In genomic region chr5:123017504-123017903, GRCm38 (mm10) we compare ENCODE assay signal across 13 mouse cellular contexts. TPM values are rescaled to one million over a fixed set of nuclear protein-coding genes. Genes with fewer than 3 reads are reported as not detected.
DNase-seq lines count a peak whose midpoint lies in the region; ATAC-seq and TF ChIP-seq lines count a peak whose summit lies in the region.
"Had no signal": no experiment of that assay in that cellular context is flagged by ENCODE, and none has a peak within 500 bp of the region (broad histone marks: within the 10 kb centered on the region; RNA-seq: fewer than 3 reads in every experiment).

No protein-coding gene starts in this region.

- no peaks in the 10 kb centered on the region for H3K9me3 ChIP-seq in heart, embryonic 15.5 days (replicated peaks)
- no peaks in the 10 kb centered on the region for H3K9me3 ChIP-seq in lung, embryonic 14.5 days (ENCODE audit: low read depth, low read length)

- WGBS in heart, embryonic 15.5 days, result 66% methylated on average over 4 of the region's 4 CpGs
- WGBS in lung, embryonic 14.5 days, result 56% methylated on average over 4 of the region's 4 CpGs

- H3K27me3 ChIP-seq in heart, embryonic 15.5 days, result no peaks in the 10 kb centered on the region
- H3K27me3 ChIP-seq in lung, embryonic 14.5 days (ENCODE audit: insufficient read depth, low read length), result no peaks in the 10 kb centered on the region

- H3K4me1 ChIP-seq in heart, embryonic 15.5 days (replicated peaks), result peaks cover 56% of the 10 kb centered on the region
- H3K4me1 ChIP-seq in lung, embryonic 14.5 days (ENCODE audit: insufficient read depth), result peaks cover 16% of the 10 kb centered on the region

- H3K4me2 ChIP-seq in heart, embryonic 15.5 days, result peak overlapping the region; percentile 71
- peak overlapping the region; percentile 84; the same call in 1 of the 2 replicates for H3K4me2 ChIP-seq in lung, embryonic 14.5 days

- H3K4me3 ChIP-seq in heart, embryonic 15.5 days, result 0 out of 2 replicates have a peak overlapping the region, but pooled peaks have one; percentile 81
- no peak overlapping the region for H3K4me3 ChIP-seq in lung, embryonic 14.5 days (ENCODE audit: low read depth, low read length)

- H3K9ac ChIP-seq in heart, embryonic 15.5 days, result no peak overlapping the region
- H3K9ac ChIP-seq in lung, embryonic 14.5 days, result no peak overlapping the region

- no peak for TF ChIP-seq CTCF in lung, embryonic 14.5 days (IDR thresholded peaks at IDR 0.05; ENCODE audit: low read depth)

- intact Hi-C loops in heart, postnatal 14 days (cut with DNase I), result loop anchor here (2.0 to 5.0 kb wide), 2 partner anchors 27 to 40 kb away; no protein-coding TSS in a partner anchor

- 0 out of 2 replicates have a peak, but pooled peaks cover 3% of the 10 kb centered on the region for H3K36me3 ChIP-seq in heart, embryonic 15.5 days
- H3K36me3 ChIP-seq in lung, embryonic 14.5 days (ENCODE audit: insufficient read depth), result no peaks in the 10 kb centered on the region

- peak overlapping the region; percentile 25; the same call in 1 of the 2 replicates for H3K27ac ChIP-seq in heart, embryonic 15.5 days
- no peak overlapping the region for H3K27ac ChIP-seq in lung, embryonic 14.5 days (ENCODE audit: low read depth)

- DNase-seq in heart, postnatal 14 days, result no peak
- DNase-seq in T-cell, adult 2 months (ENCODE audit: low spot score), result peak; percentile 34
- DNase-seq in kidney, adult 8-10 months, result peak; percentile 47 to 58
- no peak for DNase-seq in lung, embryonic 14.5 days
- no peak for DNase-seq in thymus, postnatal 14 days
- no peak for DNase-seq in left cerebral cortex, adult 18-20 months (ENCODE audit: low spot score in 2 of 2)
- DNase-seq: cerebellum, postnatal 10 days; spleen, adult 18-20 months; thymus, postnatal 4 days had no signal

- ATAC-seq in heart, embryonic 15.5 days (replicated peaks; ENCODE audit: insufficient number of reproducible peaks, insufficient read depth, low FRiP score, low read depth), result no peak
- ATAC-seq in lung, embryonic 14.5 days (ENCODE audit: insufficient read depth), result no peak
- ATAC-seq in inflammation-experienced regulatory T-cells, adult 6 months, result no peak

RNA-seq across cellular contexts. Expression of gene Orai1, which starts 2.6 kb away (rescaled TPM):
- polyA plus RNA-seq in heart, embryonic 15.5 days (2015; fragmentation: Nextera tagmentation; extraction: Ambion mirVana), result 17.3 and 19.0 TPM in 2 replicates
- 10 to 100 TPM; 17.2 to 19.5 TPM for total RNA-seq in heart, postnatal 14 days (2021)
- polyA plus RNA-seq in lung, embryonic 14.5 days (2014; fragmentation: Nextera tagmentation; extraction: Ambion mirVana), result 16.8 and 18.2 TPM in 2 replicates
- 10 to 100 TPM in 1 of 3 experiments, 1 to 10 TPM in 2; 7.3 to 10.0 (median 8.0) TPM for polyA plus RNA-seq in inflammation-experienced regulatory T-cells, adult 6 months (2017; shearing (Covaris generic))
- 1 to 10 TPM; 8.8 to 10.0 TPM for total RNA-seq in left cerebral cortex, adult 18-20 months (2021)

RNA-seq across cellular contexts. Expression of gene Kdm2b, which starts 27.9 kb away (rescaled TPM):
- 23.9 and 29.0 TPM in 2 replicates for polyA plus RNA-seq in heart, embryonic 15.5 days (2015; fragmentation: Nextera tagmentation; extraction: Ambion mirVana)
- 10 to 100 TPM; 16.9 to 17.3 TPM for total RNA-seq in heart, postnatal 14 days (2021)
- 38.5 and 46.7 TPM in 2 replicates for polyA plus RNA-seq in lung, embryonic 14.5 days (2014; fragmentation: Nextera tagmentation; extraction: Ambion mirVana)
- polyA plus RNA-seq in inflammation-experienced regulatory T-cells, adult 6 months (2017; shearing (Covaris generic)), result 10 to 100 TPM; 29.8 to 58.3 (median 53.4) TPM
- total RNA-seq in left cerebral cortex, adult 18-20 months (2021), result 10 to 100 TPM; 24.2 to 25.5 TPM

RNA-seq across cellular contexts. Expression of gene Morn3, which starts 29.3 kb away (rescaled TPM):
- polyA plus RNA-seq in heart, embryonic 15.5 days (2015; fragmentation: Nextera tagmentation; extraction: Ambion mirVana), result not detected in 2 replicates
- under 1 TPM in 1 of 2 experiments, not detected in 1; 0.93 TPM for total RNA-seq in heart, postnatal 14 days (2021)
- polyA plus RNA-seq in lung, embryonic 14.5 days (2014; fragmentation: Nextera tagmentation; extraction: Ambion mirVana), result 0.72 TPM in 1 of 2 replicates, not detected in the other
- polyA plus RNA-seq in inflammation-experienced regulatory T-cells, adult 6 months (2017; shearing (Covaris generic)), result 1 to 10 TPM; 2.6 to 7.4 (median 6.1) TPM
- total RNA-seq in left cerebral cortex, adult 18-20 months (2021), result under 1 TPM in 1 of 2 experiments, not detected in 1; 0.40 TPM
- total RNA-seq: adrenal gland, adult 18-20 months; megakaryocyte progenitor cell, adult 5-6 weeks had no signal

RNA-seq across cellular contexts. Expression of gene Tmem120b, which starts 50.7 kb away (rescaled TPM):
- 11.3 and 13.0 TPM in 2 replicates for polyA plus RNA-seq in heart, embryonic 15.5 days (2015; fragmentation: Nextera tagmentation; extraction: Ambion mirVana)
- 10 to 100 TPM; 10.6 to 12.1 TPM for total RNA-seq in heart, postnatal 14 days (2021)
- 8.2 and 10.0 TPM in 2 replicates for polyA plus RNA-seq in lung, embryonic 14.5 days (2014; fragmentation: Nextera tagmentation; extraction: Ambion mirVana)
- 1 to 10 TPM; 1.1 to 2.1 (median 1.5) TPM for polyA plus RNA-seq in inflammation-experienced regulatory T-cells, adult 6 months (2017; shearing (Covaris generic))
- 10 to 100 TPM; 13.2 to 13.8 TPM for total RNA-seq in left cerebral cortex, adult 18-20 months (2021)

Comparison
In these comparisons a context has a peak if more than half of its experiments do, and no peak if none do; other contexts are left out.
1. DNase-seq: peak in T-cell, adult 2 months (single experiment) and kidney, adult 8-10 months (2 of 2); none in heart, postnatal 14 days (0 of 2), lung, embryonic 14.5 days (single experiment), thymus, postnatal 14 days (single experiment) and left cerebral cortex, adult 18-20 months (0 of 2).